Mouse (Mus musculus) stomach, postnatal 0 days (tissue): ENCODE data around the gene Plxdc2.

Experiments used
- CTCF ChIP-seq: IDR thresholded peaks from 2 replicates; pipeline ENCODE4 v1.5.1; 2016; ENCODE audit warnings: antibody characterized with exemption, low read depth, mild to moderate bottlenecking, moderate library complexity
- EP300 ChIP-seq: optimal IDR thresholded peaks from 2 replicates; pipeline ENCODE3; 2016; ENCODE audit warnings: antibody characterized with exemption

- no peak for TF ChIP-seq CTCF
- TF ChIP-seq EP300: no peak
Measured at GRCm38 (mm10) chr2:16456264-16456780, 100.2 kb downstream of the Plxdc2 start.
